Mouse (Mus musculus) embryonic facial prominence, embryonic 14.5 days (tissue): ENCODE data around the gene Coro6. TPM values are rescaled to one million over a fixed set of nuclear protein-coding genes. Genes with fewer than 3 reads are reported as not detected.
A peak's percentile ranks its signal among the peaks of the same experiment; 100 is the strongest.

Source experiments
- ATAC-seq: fragments of 200-750 bp; cut with Nextera tagmentation; 2 replicates; pipeline ENCODE4 v1.8.0; 2017; ENCODE audit warnings: low read depth, moderate number of reproducible peaks, moderate TSS enrichment
- DNase-seq: peaks from one replicate; pipeline ENCODE4 v3.0.0-alpha.2; 2015; ENCODE audit warnings: low spot score
- H3K27ac ChIP-seq: fragments of 300-500 bp; sonication (generic); replicated peaks from 2 replicates; pipeline ENCODE4 v1.5.1; 2014; ENCODE audit warnings: low read depth, mild to moderate bottlenecking, low read length, moderate library complexity
- H3K27me3 ChIP-seq: fragments of 300-500 bp; sonication (generic); replicated peaks from 2 replicates; pipeline ENCODE4 v1.6.1; 2014; ENCODE audit warnings: low read length; ENCODE audit not compliant: control insufficient read depth, insufficient read depth
- H3K36me3 ChIP-seq: fragments of 300-500 bp; sonication (generic); 2 replicates; pipeline ENCODE4 v1.6.1; 2014; ENCODE audit warnings: low read length, mixed read lengths; ENCODE audit not compliant: control insufficient read depth, insufficient read depth
- H3K4me1 ChIP-seq: fragments of 300-500 bp; sonication (generic); 2 replicates; pipeline ENCODE4 v1.6.1; 2014; ENCODE audit warnings: antibody characterized with exemption, low read length; ENCODE audit not compliant: control insufficient read depth, insufficient read depth
- H3K4me2 ChIP-seq: fragments of 300-500 bp; sonication (generic); 2 replicates; pipeline ENCODE4 v1.6.1; 2014; ENCODE audit warnings: low read depth, mild to moderate bottlenecking, low read length, moderate library complexity, mixed read lengths
- H3K4me3 ChIP-seq: fragments of 300-500 bp; sonication (generic); 2 replicates; pipeline ENCODE4 v1.5.1; 2014; ENCODE audit warnings: low read depth, mild to moderate bottlenecking, low read length
- H3K9ac ChIP-seq: fragments of 300-500 bp; sonication (generic); 2 replicates; pipeline ENCODE4 v1.6.1; 2014; ENCODE audit warnings: low read depth, mild to moderate bottlenecking, low read length, moderate library complexity, mixed read lengths
- H3K9me3 ChIP-seq: fragments of 300-500 bp; sonication (generic); 2 replicates; pipeline ENCODE4 v1.6.1; 2016; ENCODE audit warnings: low read length; ENCODE audit not compliant: control insufficient read depth
- WGBS: fragments of 180-500 bp; shearing (Covaris S2); extraction: QIAGEN DNeasy Blood & Tissue Kit; methylation state at CpG from one replicate; pipeline ENCODE4 v1.1.7; 2014; 5-methylcytosine and 5-hydroxymethylcytosine counted together
- polyA plus RNA-seq: library from polyadenylated mRNA; unstranded; fragments of >200 nt; fragmentation: Nextera tagmentation; extraction: Ambion mirVana; gene quantifications from 2 replicates; pipeline ENCODE4 v1.2.1, GENCODE M21; 2014

The Coro6 gene
- polyA plus RNA-seq, 1 experiment from 2014 or later = 7.2 TPM

DNA sequence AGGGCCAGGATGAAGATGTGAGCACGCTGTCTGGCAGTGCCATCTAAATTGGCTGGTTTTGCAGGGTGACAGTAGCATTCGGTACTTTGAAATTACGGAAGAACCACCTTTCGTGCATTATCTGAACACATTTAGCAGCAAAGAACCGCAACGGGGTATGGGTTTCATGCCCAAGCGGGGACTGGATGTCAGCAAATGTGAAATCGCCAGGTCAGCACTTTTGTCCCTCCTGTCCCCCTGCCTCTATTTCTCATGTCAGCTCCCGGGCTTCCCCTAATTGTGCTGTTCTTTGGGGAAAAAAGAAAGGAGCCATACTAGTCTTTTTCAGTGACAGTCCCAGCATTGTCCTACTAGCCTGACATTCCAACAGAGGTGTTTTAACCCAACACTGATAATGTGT, 6.2 kb downstream of the Coro6 start:
- DNase-seq (no peak), ATAC-seq (no peak)
- H3K4me3 ChIP-seq = no peak overlapping the region
- peaks cover 32% of the 10 kb centered on the region for H3K27me3 ChIP-seq
- H3K36me3 ChIP-seq = peaks cover 27% of the 10 kb centered on the region
- WGBS = 77% methylated on average over 9 of the region's 9 CpGs
- no peak overlapping the region for H3K9ac ChIP-seq
- no peak overlapping the region for H3K27ac ChIP-seq
- no peaks in the 10 kb centered on the region for H3K9me3 ChIP-seq
- 0 out of 2 replicates have a peak, but pooled peaks cover 3% of the 10 kb centered on the region for H3K4me1 ChIP-seq
- no peak overlapping the region for H3K4me2 ChIP-seq

DNA sequence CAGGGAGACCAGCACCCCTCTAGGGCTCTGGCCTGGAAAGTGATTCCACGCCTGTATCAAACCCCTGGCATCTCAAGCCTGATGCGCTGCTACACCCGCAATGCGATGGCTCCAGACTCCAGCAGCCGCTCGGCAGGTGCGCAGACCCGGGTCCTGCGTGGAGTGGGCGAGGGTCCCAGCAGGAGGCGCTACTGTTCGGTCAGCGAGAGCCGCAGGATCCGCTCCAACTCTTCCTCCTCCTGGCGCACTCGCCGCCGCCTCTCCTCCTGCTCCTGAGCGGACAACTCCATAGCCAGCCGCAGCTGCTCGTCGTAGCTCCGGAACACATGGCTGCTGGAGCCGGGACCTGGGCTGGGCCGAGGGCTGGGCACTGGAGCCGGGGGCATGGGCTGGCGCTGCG, 9.2 kb downstream of the Coro6 start:
- Histone ChIP-seq H3K4me3 (no peak overlapping the region), H3K27ac (no peak overlapping the region), H3K27me3 (peaks cover 24% of the 10 kb centered on the region), H3K4me1 (0 out of 2 replicates have a peak, but pooled peaks cover 3% of the 10 kb centered on the region), H3K9me3 (no peaks in the 10 kb centered on the region), H3K36me3 (peaks cover 43% of the 10 kb centered on the region), H3K9ac (no peak overlapping the region), H3K4me2 (no peak overlapping the region)
- ATAC-seq (no peak), DNase-seq (no peak)
- 78% methylated on average over 24 of the region's 29 CpGs for WGBS

DNA sequence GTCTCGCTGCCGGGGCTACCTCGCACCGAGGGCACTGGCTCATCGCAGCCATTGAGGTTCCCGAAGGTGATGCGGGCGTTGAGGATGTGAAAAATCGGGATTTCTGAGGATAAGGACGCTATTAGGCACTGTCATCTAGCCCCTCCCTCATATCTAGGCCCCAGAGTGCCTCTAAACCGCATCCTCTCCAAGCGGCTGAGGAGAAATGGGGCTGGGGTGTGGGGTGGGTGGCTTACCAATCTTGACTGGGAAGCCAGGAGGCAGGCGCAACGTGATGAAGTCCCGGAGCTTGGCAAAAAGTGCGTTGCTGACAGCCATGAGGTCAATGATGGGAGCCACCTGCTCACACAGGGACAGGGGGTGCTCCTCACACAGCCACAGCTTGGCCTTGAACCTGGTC, 10.6 kb downstream of the Coro6 start:
- Histone ChIP-seq H3K36me3 (peaks cover 43% of the 10 kb centered on the region), H3K9me3 (no peaks in the 10 kb centered on the region), H3K27me3 (peaks cover 10% of the 10 kb centered on the region), H3K4me2 (no peak overlapping the region), H3K4me3 (no peak overlapping the region), H3K27ac (no peak overlapping the region), H3K9ac (no peak overlapping the region), H3K4me1 (no peaks in the 10 kb centered on the region)
- no peak for DNase-seq
- 90% methylated on average over 16 of the region's 16 CpGs for WGBS
- ATAC-seq = no peak

DNA sequence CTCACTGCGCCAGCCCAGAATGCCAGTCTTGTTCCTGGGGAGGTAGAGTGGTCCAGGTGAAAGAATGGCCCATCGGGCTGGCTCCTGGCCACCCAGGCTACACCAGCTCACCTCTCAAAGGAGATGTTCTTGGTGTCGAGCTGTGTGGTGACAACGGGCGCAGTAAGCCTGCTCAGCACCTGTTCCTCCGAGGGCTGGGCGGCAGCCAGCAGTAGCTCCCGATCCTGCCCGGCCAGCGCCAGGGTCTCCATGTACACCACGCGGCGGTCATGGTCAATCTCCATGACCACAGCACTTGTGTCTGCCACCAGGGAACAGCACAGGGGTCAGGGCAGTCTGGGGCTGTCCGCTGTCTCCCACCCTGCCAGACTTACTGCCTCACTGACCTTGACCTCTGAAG, 14.0 kb downstream of the Coro6 start:
- H3K27ac ChIP-seq = no peak overlapping the region
- H3K4me3 ChIP-seq = no peak overlapping the region
- no peaks in the 10 kb centered on the region for H3K4me1 ChIP-seq
- DNase-seq (no peak), ATAC-seq (no peak)
- H3K9me3 ChIP-seq = no peaks in the 10 kb centered on the region
- H3K27me3 ChIP-seq = no peaks in the 10 kb centered on the region
- H3K9ac ChIP-seq = no peak overlapping the region
- H3K36me3 ChIP-seq = peaks cover 38% of the 10 kb centered on the region
- 89% methylated on average over 14 of the region's 14 CpGs for WGBS
- H3K4me2 ChIP-seq = no peak overlapping the region

DNA sequence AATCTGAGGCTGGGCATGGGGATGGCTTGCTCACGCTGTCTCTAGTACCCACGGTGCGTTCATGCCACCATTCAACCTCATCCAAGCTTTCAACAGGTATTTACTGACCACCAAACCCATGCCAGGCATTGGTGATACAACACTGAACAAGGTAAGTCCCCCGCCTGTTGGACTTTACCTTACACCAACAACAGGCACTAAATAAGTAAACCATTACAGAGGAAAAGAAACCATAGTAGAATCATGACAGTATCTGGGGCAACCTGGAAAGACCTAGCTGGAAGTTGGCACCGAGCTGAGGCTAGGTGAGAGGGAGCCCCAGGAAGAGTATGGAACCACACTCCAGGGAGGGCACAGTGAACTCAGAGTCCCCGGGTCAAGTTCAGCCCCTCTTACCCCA, 14.7 kb downstream of the Coro6 start:
- no peak overlapping the region for H3K9ac ChIP-seq
- H3K4me3 ChIP-seq = no peak overlapping the region
- no peaks in the 10 kb centered on the region for H3K27me3 ChIP-seq
- ATAC-seq (no peak), DNase-seq (no peak)
- H3K9me3 ChIP-seq = no peaks in the 10 kb centered on the region
- WGBS = 88% methylated on average over 6 of the region's 6 CpGs
- peaks cover 31% of the 10 kb centered on the region for H3K36me3 ChIP-seq
- H3K4me1 ChIP-seq = no peaks in the 10 kb centered on the region
- H3K27ac ChIP-seq = no peak overlapping the region
- no peak overlapping the region for H3K4me2 ChIP-seq

DNA sequence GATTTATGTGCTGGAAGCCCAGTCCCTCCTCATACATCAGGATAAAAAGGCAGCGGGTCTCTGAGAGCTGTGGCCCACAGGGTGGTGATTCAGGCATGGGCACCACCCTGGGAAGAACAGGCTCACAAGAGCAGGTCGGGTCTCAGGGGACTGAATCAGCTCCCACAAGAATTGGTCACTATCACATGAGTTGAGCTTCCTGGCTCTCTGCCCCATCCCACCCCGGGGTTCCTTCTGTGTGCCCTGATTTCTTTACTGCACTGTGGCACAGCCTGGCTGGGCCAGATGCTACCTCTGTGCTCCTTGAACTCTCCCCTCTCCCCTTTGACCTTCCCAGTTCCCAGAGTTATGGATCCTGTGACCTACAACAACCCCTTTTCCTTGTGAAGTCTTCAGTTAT, 20.8 kb downstream of the Coro6 start:
- no peaks in the 10 kb centered on the region for H3K9me3 ChIP-seq
- ATAC-seq = no peak
- H3K36me3 ChIP-seq = no peaks in the 10 kb centered on the region
- no peak overlapping the region for H3K4me3 ChIP-seq
- H3K4me2 ChIP-seq = no peak overlapping the region
- 88% methylated on average over 2 of the region's 3 CpGs for WGBS
- no peak for DNase-seq
- no peak overlapping the region for H3K27ac ChIP-seq
- no peaks in the 10 kb centered on the region for H3K27me3 ChIP-seq
- H3K4me1 ChIP-seq = peaks cover 24% of the 10 kb centered on the region
- no peak overlapping the region for H3K9ac ChIP-seq

DNA sequence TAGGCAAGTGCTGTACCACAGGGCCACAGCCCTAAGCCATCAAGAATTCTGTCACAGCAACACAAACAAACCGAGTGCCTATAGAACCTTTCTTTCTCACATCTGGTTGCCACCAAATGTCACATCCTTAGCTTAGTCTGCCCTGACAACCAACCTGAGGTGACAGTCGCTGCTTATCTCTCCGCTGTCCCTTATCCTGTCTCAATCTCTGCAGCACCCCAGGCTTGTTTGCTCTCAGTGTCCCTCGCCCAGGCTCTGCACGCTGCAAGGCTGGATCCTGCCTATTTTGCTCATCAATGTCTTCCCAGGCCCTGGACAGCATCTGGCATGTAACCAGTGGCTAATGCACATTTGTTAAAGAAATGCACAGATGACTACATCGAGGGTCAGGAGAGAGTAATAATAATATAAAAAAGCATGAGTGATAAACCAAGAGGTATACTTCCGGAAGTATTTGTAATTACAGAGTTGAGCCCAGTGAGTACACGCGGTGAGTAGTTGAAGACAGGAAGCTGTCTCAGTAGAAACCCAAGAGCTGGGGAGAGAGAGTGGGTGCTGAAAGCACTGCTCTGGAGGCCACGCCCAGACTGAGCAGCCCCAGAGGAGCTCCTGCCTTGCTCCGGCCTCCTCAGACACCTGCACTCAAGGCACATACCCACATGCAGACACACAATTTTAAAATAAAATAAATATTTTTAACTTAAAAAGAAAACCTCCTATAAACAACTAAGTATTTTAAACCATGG, 21.5 kb downstream of the Coro6 start:
- Histone ChIP-seq H3K4me2 (no peak overlapping the region), H3K36me3 (no peaks in the 10 kb centered on the region), H3K4me3 (no peak overlapping the region), H3K27ac (no peak overlapping the region), H3K27me3 (no peaks in the 10 kb centered on the region), H3K9ac (no peak overlapping the region), H3K9me3 (no peaks in the 10 kb centered on the region), H3K4me1 (peaks cover 31% of the 10 kb centered on the region)
- DNase-seq = no peak
- no peak for ATAC-seq
- WGBS = 62% methylated on average over 11 of the region's 11 CpGs

DNA sequence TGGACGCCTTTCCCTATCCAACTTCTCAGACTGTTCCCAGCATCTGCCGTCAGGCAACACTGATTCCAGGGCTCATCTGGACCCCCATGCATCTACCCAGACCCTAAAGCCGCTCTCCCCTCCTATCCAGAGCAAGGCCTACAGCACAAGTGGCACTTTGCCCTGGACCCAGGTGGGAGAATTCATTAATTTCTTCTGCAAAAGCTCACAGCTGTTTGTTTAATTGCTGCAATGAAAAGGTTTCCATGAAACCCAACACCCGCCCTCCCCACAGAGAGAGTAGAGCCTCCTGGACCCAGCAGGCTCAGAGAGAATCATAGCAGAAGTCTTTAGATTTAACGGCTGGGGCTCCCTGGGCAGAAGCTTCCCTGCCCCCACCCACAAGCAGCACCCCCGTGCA, 23.0 kb downstream of the Coro6 start:
- Histone ChIP-seq H3K36me3 (no peaks in the 10 kb centered on the region), H3K4me3 (no peak overlapping the region), H3K27me3 (no peaks in the 10 kb centered on the region), H3K27ac (no peak overlapping the region), H3K4me1 (peaks cover 35% of the 10 kb centered on the region), H3K4me2 (no peak overlapping the region), H3K9ac (no peak overlapping the region), H3K9me3 (no peaks in the 10 kb centered on the region)
- ATAC-seq (peak; percentile 17; the same call in 1 of the 2 replicates), DNase-seq (peak; percentile 66)
- WGBS = 48% methylated on average over 6 of the region's 6 CpGs

DNA sequence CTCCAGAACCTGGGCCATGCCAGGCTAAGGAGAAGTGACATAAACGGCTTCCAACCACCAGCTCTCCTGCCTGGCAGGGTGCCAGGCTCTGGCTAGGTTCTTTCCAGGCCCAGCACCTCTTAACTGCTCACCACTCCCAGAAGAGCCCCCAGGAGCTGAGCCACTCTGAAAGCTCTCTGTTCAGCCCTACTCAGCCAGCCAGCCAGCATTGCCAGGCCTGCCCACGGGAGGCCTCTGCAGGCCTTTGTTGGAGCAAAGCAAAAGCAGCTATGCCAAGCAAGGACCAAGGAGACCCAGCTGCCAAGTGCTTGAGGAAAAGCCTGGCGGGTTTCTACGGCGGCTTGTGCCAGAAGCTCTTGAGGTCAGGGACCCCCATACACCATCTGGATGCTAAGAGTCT, 24.6 kb downstream of the Coro6 start:
- H3K4me2 ChIP-seq = 0 out of 2 replicates have a peak overlapping the region, but pooled peaks have one; percentile 7

More for the DNA sequence above, 24.6 kb downstream of the Coro6 start:
- Histone ChIP-seq H3K9me3 (no peaks in the 10 kb centered on the region), H3K4me1 (peaks cover 44% of the 10 kb centered on the region), H3K9ac (peak overlapping the region; percentile 25; the same call in 1 of the 2 replicates), H3K36me3 (no peaks in the 10 kb centered on the region), H3K27me3 (no peaks in the 10 kb centered on the region), H3K27ac (no peak overlapping the region), H3K4me3 (no peak overlapping the region)
- ATAC-seq (no peak), DNase-seq (peak; percentile 42)
- WGBS = 61% methylated on average over 5 of the region's 5 CpGs
